Mouse (Mus musculus): ENCODE measurements around the gene Atrnl1. TPM values are rescaled to one million over a fixed set of nuclear protein-coding genes. Genes with fewer than 3 reads are reported as not detected.
"Not testable (repeated sequence)": the region's sequence is repeated elsewhere in the genome, so short reads cannot be mapped to it uniquely, and the experiment has no call there.

Atrnl1 gene
- polyA plus RNA-seq, 3 experiments from 2014 or later, result 0.12 to 0.28 (median 0.16) TPM

- no peak for ATAC-seq
Observed at GRCm38 (mm10) chr19:57975201-57975600, 364.4 kb downstream of the Atrnl1 start.

- ATAC-seq, result no peak
Observed at GRCm38 (mm10) chr19:57985918-57986900, 375.4 kb downstream of the Atrnl1 start.

- no peak for ATAC-seq
Observed at GRCm38 (mm10) chr19:57987696-57988393, 377.0 kb downstream of the Atrnl1 start.

- no peak for ATAC-seq
Observed at GRCm38 (mm10) chr19:57988559-57989093, 377.8 kb downstream of the Atrnl1 start.

- ATAC-seq, result no peak
Observed at GRCm38 (mm10) chr19:57991099-57991760, 380.4 kb downstream of the Atrnl1 start.

GRCm38 (mm10) chr19:57994174-57994833 lies 383.5 kb downstream of the Atrnl1 start:
- not testable (repeated sequence) for ATAC-seq

- ATAC-seq, result no peak
Observed at GRCm38 (mm10) chr19:57995015-57995414, 384.2 kb downstream of the Atrnl1 start.

- no peak for ATAC-seq
Observed at GRCm38 (mm10) chr19:57997961-57998360, 387.1 kb downstream of the Atrnl1 start.

- ATAC-seq, result no peak
Observed at GRCm38 (mm10) chr19:58011636-58012035, 400.8 kb downstream of the Atrnl1 start.

- ATAC-seq, result no peak
Observed at GRCm38 (mm10) chr19:58015741-58016140, 404.9 kb downstream of the Atrnl1 start.

- ATAC-seq, result no peak
Observed at GRCm38 (mm10) chr19:58016561-58017453, 406.0 kb downstream of the Atrnl1 start.

GRCm38 (mm10) chr19:58017468-58017867 lies 406.6 kb downstream of the Atrnl1 start:
- no peak for ATAC-seq

GRCm38 (mm10) chr19:58018698-58019097 lies 407.9 kb downstream of the Atrnl1 start:
- ATAC-seq, result no peak

GRCm38 (mm10) chr19:58021514-58022284 lies 410.9 kb downstream of the Atrnl1 start:
- no peak for ATAC-seq

- no peak for ATAC-seq
Observed at GRCm38 (mm10) chr19:58023216-58023825, 412.5 kb downstream of the Atrnl1 start.

- no peak for ATAC-seq
Observed at GRCm38 (mm10) chr19:58025053-58025452, 414.2 kb downstream of the Atrnl1 start.

GRCm38 (mm10) chr19:58029661-58030060 lies 418.8 kb downstream of the Atrnl1 start:
- no peak for ATAC-seq

GRCm38 (mm10) chr19:58033241-58033640 lies 422.4 kb downstream of the Atrnl1 start:
- ATAC-seq, result no peak

- no peak for ATAC-seq
Observed at GRCm38 (mm10) chr19:58036166-58036565, 425.3 kb downstream of the Atrnl1 start.

GRCm38 (mm10) chr19:58043120-58043519 lies 432.3 kb downstream of the Atrnl1 start:
- ATAC-seq, result no peak

All from inflammation-experienced regulatory T-cells, adult 6 months (primary cell).